Mouse (Mus musculus) myocyte (in vitro differentiated cells): ENCODE results near the gene Lime1. TPM values are rescaled to one million over a fixed set of nuclear protein-coding genes. Genes with fewer than 3 reads are reported as not detected.

Source experiments
- H3K27me3 ChIP-seq: one replicate; pipeline ENCODE4 v1.6.1; 2011; ENCODE audit not compliant: control insufficient read depth, insufficient read depth, insufficient read length
- H3K36me3 ChIP-seq: one replicate; pipeline ENCODE4 v1.6.1; 2011; ENCODE audit not compliant: control insufficient read depth, insufficient read depth
- H3K4me2 ChIP-seq: one replicate; pipeline ENCODE4 v1.6.1; 2011; ENCODE audit warnings: low read depth, control low read depth
- H3K4me3 ChIP-seq: one replicate; pipeline ENCODE4 v1.5.1; 2011; ENCODE audit warnings: mild to moderate bottlenecking, control low read depth, moderate library complexity
- H3K79me2 ChIP-seq: one replicate; pipeline ENCODE4 v1.6.1; 2011; ENCODE audit not compliant: control insufficient read depth, insufficient read depth
- H3ac ChIP-seq: one replicate; pipeline ENCODE4 v1.6.1; 2011; ENCODE audit not compliant: control insufficient read depth, insufficient read length
- CEBPB ChIP-seq: IDR thresholded peaks from 2 replicates; pipeline ENCODE4 v1.6.1; 2011; ENCODE audit warnings: mild to moderate bottlenecking, moderate library complexity; ENCODE audit not compliant: poor library complexity, insufficient read depth, severe bottlenecking
- E2F4 ChIP-seq: IDR thresholded peaks from one replicate; pipeline ENCODE4 v1.6.1; 2011; ENCODE audit warnings: mild to moderate bottlenecking, control low read depth, moderate library complexity; ENCODE audit not compliant: insufficient read depth
- MAX ChIP-seq: IDR thresholded peaks from one replicate; pipeline ENCODE4 v1.6.1; 2011; ENCODE audit warnings: low read depth, mild to moderate bottlenecking, control low read depth
- MYOD1 ChIP-seq, 3 experiments: IDR thresholded peaks; one replicate each; pipeline ENCODE4 v1.6.1; 2011; ENCODE audit warnings: control low read depth in 2 of 3, low read depth in 2 of 3, mild to moderate bottlenecking in 2 of 3, moderate library complexity in 1 of 3; ENCODE audit not compliant: insufficient read length in 2 of 3, control insufficient read depth in 1 of 3
- MYOG ChIP-seq, 3 experiments: IDR thresholded peaks; one replicate each; pipeline ENCODE4 v1.6.1; 2011; ENCODE audit warnings: control low read depth in 2 of 3, low read depth in 2 of 3, mild to moderate bottlenecking in 2 of 3; ENCODE audit not compliant: insufficient read length in 2 of 3, control insufficient read depth in 1 of 3, insufficient read depth in 1 of 3
- POLR2A ChIP-seq: IDR thresholded peaks from one replicate; pipeline ENCODE4 v1.6.1; 2011; ENCODE audit warnings: low read depth, mild to moderate bottlenecking, control low read depth, moderate library complexity; ENCODE audit not compliant: insufficient read length
- POLR2AphosphoS2 ChIP-seq: IDR thresholded peaks from one replicate; pipeline ENCODE4 v1.6.1; 2011; ENCODE audit warnings: low read depth, control low read depth; ENCODE audit not compliant: insufficient read length
- REST ChIP-seq: IDR thresholded peaks from one replicate; pipeline ENCODE4 v1.6.1; 2011; ENCODE audit warnings: mild to moderate bottlenecking, control low read depth, moderate library complexity; ENCODE audit not compliant: insufficient read depth, insufficient read length
- SRF ChIP-seq: IDR thresholded peaks from one replicate; pipeline ENCODE4 v1.6.1; 2011; ENCODE audit warnings: low read depth; ENCODE audit not compliant: control insufficient read depth, insufficient read length
- TCF12 ChIP-seq: IDR thresholded peaks from one replicate; pipeline ENCODE4 v1.6.1; 2011; ENCODE audit warnings: mild to moderate bottlenecking, control low read depth; ENCODE audit not compliant: poor library complexity, insufficient read depth, severe bottlenecking
- TCF3 ChIP-seq: IDR thresholded peaks from one replicate; pipeline ENCODE4 v1.6.1; 2011; ENCODE audit warnings: low read depth, control low read depth; ENCODE audit not compliant: insufficient read length
- USF1 ChIP-seq: IDR thresholded peaks from one replicate; pipeline ENCODE4 v1.6.1; 2011; ENCODE audit warnings: low read depth, mild to moderate bottlenecking, control low read depth, moderate library complexity
- polyA plus RNA-seq: library from polyadenylated mRNA; unstranded; fragments of >200 nt; fragmentation: generic; extraction: Trizol; gene quantifications from one replicate; pipeline ENCODE4 v1.2.1, GENCODE M21; 2012; ENCODE audit warnings: missing spikeins

Lime1 gene
- 8.2 TPM for polyA plus RNA-seq

- Histone ChIP-seq H3K79me2 (peaks cover 22% of the 10 kb centered on the region), H3ac (no peak within 1 kb of the TSS), H3K4me2 (no peak within 1 kb of the TSS), H3K36me3 (peaks cover 9% of the 10 kb centered on the region), H3K27me3 (no peaks in the 10 kb centered on the region), H3K4me3 (no peak within 1 kb of the TSS)
- TF ChIP-seq E2F4 (no peak), POLR2AphosphoS2 (no peak), POLR2A (no peak), TCF3 (no peak), USF1 (no peak), TCF12 (no peak), MYOG (IDR thresholded peaks at IDR 0.05; ENCODE audit: control insufficient read depth in 1 of 3, insufficient read depth in 1 of 3, insufficient read length in 2 of 3, low read depth in 2 of 3) (no peak), MYOD1 (IDR thresholded peaks at IDR 0.05; ENCODE audit: control insufficient read depth in 1 of 3, insufficient read length in 2 of 3, low read depth in 2 of 3) (no peak), CEBPB (no peak), MAX (no peak), REST (no peak), SRF (no peak)
These were observed at the start of gene Lime1 for GRCm38 (mm10) chr2:181379778-181380177. Gene Lime1 (plus strand): TSS chr2:181380078.

- H3K27me3 ChIP-seq = no peaks in the 10 kb centered on the region
- no peak overlapping the region for H3K4me2 ChIP-seq
- TF ChIP-seq POLR2AphosphoS2 (no peak), CEBPB (no peak), SRF (no peak)
- H3K36me3 ChIP-seq = peaks cover 38% of the 10 kb centered on the region
- no peak overlapping the region for H3ac ChIP-seq
- H3K79me2 ChIP-seq = no peaks in the 10 kb centered on the region
- H3K4me3 ChIP-seq = no peak overlapping the region
These were observed 47.3 kb upstream of the Lime1 start for GRCm38 (mm10) chr2:181332542-181332941.

GRCm38 (mm10) chr2:181334023-181334422, 45.9 kb upstream of the Lime1 start:
- H3K4me2 ChIP-seq = no peak overlapping the region
- no peak overlapping the region for H3ac ChIP-seq
- no peaks in the 10 kb centered on the region for H3K27me3 ChIP-seq
- TF ChIP-seq REST (no peak), SRF (no peak), POLR2AphosphoS2 (no peak), USF1 (no peak), CEBPB (no peak), MYOG (IDR thresholded peaks at IDR 0.05; ENCODE audit: control insufficient read depth in 1 of 3, insufficient read depth in 1 of 3, insufficient read length in 2 of 3, low read depth in 2 of 3) (no peak), TCF3 (no peak), POLR2A (no peak), MYOD1 (IDR thresholded peaks at IDR 0.05; ENCODE audit: control insufficient read depth in 1 of 3, insufficient read length in 2 of 3, low read depth in 2 of 3) (no peak), TCF12 (no peak), E2F4 (no peak), MAX (no peak)
- no peaks in the 10 kb centered on the region for H3K79me2 ChIP-seq
- H3K36me3 ChIP-seq = peaks cover 44% of the 10 kb centered on the region
- H3K4me3 ChIP-seq = no peak overlapping the region

- H3K79me2 ChIP-seq = no peaks in the 10 kb centered on the region
- H3ac ChIP-seq = no peak overlapping the region
- H3K36me3 ChIP-seq = peaks cover 32% of the 10 kb centered on the region
- H3K27me3 ChIP-seq = no peaks in the 10 kb centered on the region
- TF ChIP-seq CEBPB = no peak
- TF ChIP-seq POLR2A = no peak
- TF ChIP-seq POLR2AphosphoS2 = no peak
- TF ChIP-seq TCF3 = no peak
- TF ChIP-seq SRF = no peak
- no peak for TF ChIP-seq MYOG (IDR thresholded peaks at IDR 0.05; ENCODE audit: control insufficient read depth in 1 of 3, insufficient read depth in 1 of 3, insufficient read length in 2 of 3, low read depth in 2 of 3)
- TF ChIP-seq REST = no peak
- no peak for TF ChIP-seq TCF12
- no peak for TF ChIP-seq E2F4
- no peak for TF ChIP-seq MAX
- TF ChIP-seq MYOD1 (IDR thresholded peaks at IDR 0.05; ENCODE audit: control insufficient read depth in 1 of 3, insufficient read length in 2 of 3, low read depth in 2 of 3) = no peak
- no peak for TF ChIP-seq USF1
- no peak overlapping the region for H3K4me3 ChIP-seq
- H3K4me2 ChIP-seq = no peak overlapping the region
These were observed 39.5 kb upstream of the Lime1 start for GRCm38 (mm10) chr2:181340426-181340825.

GRCm38 (mm10) chr2:181342766-181343165, 37.1 kb upstream of the Lime1 start:
- H3ac ChIP-seq = no peak overlapping the region
- TF ChIP-seq MYOD1 (IDR thresholded peaks at IDR 0.05; ENCODE audit: control insufficient read depth in 1 of 3, insufficient read length in 2 of 3, low read depth in 2 of 3) (no peak), SRF (no peak), E2F4 (no peak), MYOG (IDR thresholded peaks at IDR 0.05; ENCODE audit: control insufficient read depth in 1 of 3, insufficient read depth in 1 of 3, insufficient read length in 2 of 3, low read depth in 2 of 3) (no peak), TCF12 (no peak), POLR2A (no peak), TCF3 (no peak), USF1 (no peak)
- H3K4me2 ChIP-seq = no peak overlapping the region
- H3K4me3 ChIP-seq = no peak overlapping the region
- H3K27me3 ChIP-seq = no peaks in the 10 kb centered on the region
- H3K79me2 ChIP-seq = no peaks in the 10 kb centered on the region
- H3K36me3 ChIP-seq = peaks cover 23% of the 10 kb centered on the region
